Mouse (Mus musculus) left cerebral cortex, postnatal 10 days (tissue): ENCODE results near the gene Gm10665. TPM values are rescaled to one million over a fixed set of nuclear protein-coding genes. Genes with fewer than 3 reads are reported as not detected.
"Not testable (repeated sequence)": the region's sequence is repeated elsewhere in the genome, so short reads cannot be mapped to it uniquely, and the experiment has no call there.

Source experiments
- DNase-seq, 2 experiments: peaks; one replicate each; pipeline ENCODE4 v3.0.0; 2021 to 2022; ENCODE audit warnings: low spot score in 2 of 2, mixed read lengths in 1 of 2; ENCODE audit errors: extremely low spot score in 1 of 2
- intact Hi-C: fragments of 180-260 bp; cut with DNase I; formaldehyde crosslinking; loops from one replicate; pipeline ENCODE4 v1.15.1; 2025
- total RNA-seq, 2 experiments: library from RNA; stranded (reverse); gene quantifications; 2 replicates each; pipeline ENCODE4 v1.2.3; 2021

The Gm10665 gene
- total RNA-seq: not detected

GRCm38 (mm10) chr7:22463975-22464374 lies at the start of gene Gm10665:
Gene Gm10665 (minus strand): TSS chr7:22464075.
- intact Hi-C loops, DNase-seq: not testable (repeated sequence)

GRCm38 (mm10) chr7:22499578-22499977 lies 35.7 kb upstream of the Gm10665 start, which contains the start of gene Vmn1r151:
Gene Vmn1r151 (minus strand): TSS chr7:22499678.
- intact Hi-C loops, DNase-seq: not testable (repeated sequence)

- DNase-seq, intact Hi-C loops: not testable (repeated sequence)
Measured at GRCm38 (mm10) chr7:22438129-22438528, 25.7 kb downstream of the Gm10665 start, which contains the start of gene Vmn1r149. Gene Vmn1r149 (minus strand): TSS chr7:22438229.

GRCm38 (mm10) chr7:22413283-22413682 lies 50.6 kb downstream of the Gm10665 start, which contains the start of gene Vmn1r148:
Gene Vmn1r148 (plus strand): TSS chr7:22413583.
- intact Hi-C loops, DNase-seq: not testable (repeated sequence)

Other genes starting within 250 kb of the Gm10665 start
- not detected for gene Gm8453, start 234.6 kb downstream of the Gm10665 start, total RNA-seq
- gene Gm4187, start 134.4 kb downstream of the Gm10665 start, total RNA-seq: not detected
- gene Gm8660, start 93.0 kb downstream of the Gm10665 start, total RNA-seq: not detected
- not detected for gene Vmn1r148, start 50.5 kb downstream of the Gm10665 start, total RNA-seq
- not detected for gene Vmn1r149, start 25.8 kb downstream of the Gm10665 start, total RNA-seq
- gene Vmn1r151, start 35.6 kb upstream of the Gm10665 start, total RNA-seq: not detected
- not detected for gene Vmn1r152, start 58.9 kb upstream of the Gm10665 start, total RNA-seq
- gene Gm8677, start 70.8 kb upstream of the Gm10665 start, total RNA-seq: not detected
- not detected for gene Gm4201, start 101.3 kb upstream of the Gm10665 start, total RNA-seq
- gene Gm4565, start 124.1 kb upstream of the Gm10665 start, total RNA-seq: not detected
- not detected for gene Vmn1r155, start 193.9 kb upstream of the Gm10665 start, total RNA-seq
- gene Gm8693, start 228.2 kb upstream of the Gm10665 start, total RNA-seq: not detected